Mouse (Mus musculus) C2C12 (cell line): Measurements from ENCODE around the gene Vwa5b1. TPM values are rescaled to one million over a fixed set of nuclear protein-coding genes. Genes with fewer than 3 reads are reported as not detected.

Source experiments
- H3K27me3 ChIP-seq: one replicate; pipeline ENCODE4 v1.6.1; 2011; ENCODE audit not compliant: control insufficient read depth, insufficient read depth, insufficient read length
- H3K36me3 ChIP-seq: one replicate; pipeline ENCODE4 v1.6.1; 2011; ENCODE audit not compliant: control insufficient read depth, insufficient read depth
- H3K4me3 ChIP-seq: one replicate; pipeline ENCODE4 v1.5.1; 2011; ENCODE audit warnings: mild to moderate bottlenecking, control low read depth; ENCODE audit not compliant: poor library complexity, insufficient read depth, severe bottlenecking
- H3K79me2 ChIP-seq: one replicate; pipeline ENCODE4 v1.6.1; 2011; ENCODE audit not compliant: control insufficient read depth, insufficient read depth
- H3K79me3 ChIP-seq: one replicate; pipeline ENCODE4 v1.6.1; 2011; ENCODE audit warnings: low read depth, control low read depth
- H3ac ChIP-seq: one replicate; pipeline ENCODE3; 2011; ENCODE audit warnings: low read depth; ENCODE audit not compliant: control insufficient read depth, insufficient read length
- CEBPB ChIP-seq: IDR thresholded peaks from one replicate; pipeline ENCODE4 v1.6.1; 2011; ENCODE audit warnings: low read depth, mild to moderate bottlenecking, control low read depth, moderate library complexity
- CTCF ChIP-seq: IDR thresholded peaks from one replicate; pipeline ENCODE4 v1.5.1; 2011; ENCODE audit not compliant: control insufficient read depth, insufficient read depth, insufficient read length
- FOSL1 ChIP-seq: IDR thresholded peaks from one replicate; pipeline ENCODE4 v1.8.0; 2011; ENCODE audit warnings: mild to moderate bottlenecking, low read length; ENCODE audit not compliant: poor library complexity, insufficient read depth, severe bottlenecking
- MAX ChIP-seq: IDR thresholded peaks from one replicate; pipeline ENCODE4 v1.6.1; 2011; ENCODE audit warnings: mild to moderate bottlenecking, control low read depth
- MYOD1 ChIP-seq: IDR thresholded peaks from one replicate; pipeline ENCODE4 v1.6.1; 2011; ENCODE audit warnings: low read depth; ENCODE audit not compliant: control insufficient read depth, insufficient read length
- MYOG ChIP-seq: IDR thresholded peaks from one replicate; pipeline ENCODE4 v1.6.1; 2011; ENCODE audit not compliant: control insufficient read depth, insufficient read length; ENCODE audit errors: extremely low read depth
- USF1 ChIP-seq: IDR thresholded peaks from one replicate; pipeline ENCODE4 v1.6.1; 2011; ENCODE audit warnings: low read depth, mild to moderate bottlenecking, control low read depth, moderate library complexity
- polyA plus RNA-seq: library from polyadenylated mRNA; unstranded; fragments of >200 nt; fragmentation: generic; extraction: Trizol; gene quantifications from one replicate; pipeline ENCODE4 v1.2.1, GENCODE M21; 2012; ENCODE audit warnings: missing spikeins

The Vwa5b1 gene
- polyA plus RNA-seq, 1 experiment = not detected

- no peak for TF ChIP-seq USF1
- TF ChIP-seq FOSL1 = no peak
- no peak for TF ChIP-seq CTCF
- TF ChIP-seq MYOD1 = no peak
- no peak for TF ChIP-seq MAX
- TF ChIP-seq CEBPB = no peak
- TF ChIP-seq MYOG = no peak
- Histone ChIP-seq H3K36me3 (no peaks in the 10 kb centered on the region), H3K79me2 (no peaks in the 10 kb centered on the region), H3K4me3 (no peak overlapping the region), H3K79me3 (no peaks in the 10 kb centered on the region), H3K27me3 (peaks cover 54% of the 10 kb centered on the region), H3ac (no peak overlapping the region)
Measured at GRCm38 (mm10) chr4:138670093-138670889, 34.6 kb upstream of the Vwa5b1 start.

- Histone ChIP-seq H3K79me3 (no peaks in the 10 kb centered on the region), H3ac (no peak overlapping the region), H3K79me2 (no peaks in the 10 kb centered on the region), H3K4me3 (no peak overlapping the region), H3K36me3 (no peaks in the 10 kb centered on the region), H3K27me3 (peaks cover 39% of the 10 kb centered on the region)
- TF ChIP-seq CTCF = no peak
- no peak for TF ChIP-seq MYOD1
Measured at GRCm38 (mm10) chr4:138666521-138666920, 30.8 kb upstream of the Vwa5b1 start.

- Histone ChIP-seq H3K79me3 (no peaks in the 10 kb centered on the region), H3K4me3 (no peak overlapping the region), H3K79me2 (no peaks in the 10 kb centered on the region), H3ac (no peak overlapping the region), H3K27me3 (peaks cover 3% of the 10 kb centered on the region), H3K36me3 (no peaks in the 10 kb centered on the region)
- TF ChIP-seq MYOG = no peak
- no peak for TF ChIP-seq MYOD1
- no peak for TF ChIP-seq CEBPB
- no peak for TF ChIP-seq FOSL1
- no peak for TF ChIP-seq CTCF
- TF ChIP-seq MAX = no peak
- no peak for TF ChIP-seq USF1
Measured at GRCm38 (mm10) chr4:138659936-138660602, 24.4 kb upstream of the Vwa5b1 start.

GRCm38 (mm10) chr4:138653056-138653455 lies 17.4 kb upstream of the Vwa5b1 start:
- H3ac ChIP-seq = no peak overlapping the region
- no peaks in the 10 kb centered on the region for H3K79me2 ChIP-seq
- no peaks in the 10 kb centered on the region for H3K27me3 ChIP-seq
- no peak for TF ChIP-seq FOSL1
- TF ChIP-seq MYOG = no peak
- TF ChIP-seq MAX = no peak
- no peak for TF ChIP-seq MYOD1
- no peak for TF ChIP-seq USF1
- no peak for TF ChIP-seq CTCF
- TF ChIP-seq CEBPB = no peak
- H3K36me3 ChIP-seq = no peaks in the 10 kb centered on the region
- H3K4me3 ChIP-seq = no peak overlapping the region
- no peaks in the 10 kb centered on the region for H3K79me3 ChIP-seq

- Histone ChIP-seq H3K79me2 (no peaks in the 10 kb centered on the region), H3K4me3 (no peak overlapping the region), H3K27me3 (no peaks in the 10 kb centered on the region), H3ac (no peak overlapping the region), H3K79me3 (no peaks in the 10 kb centered on the region), H3K36me3 (no peaks in the 10 kb centered on the region)
- TF ChIP-seq CTCF (no peak), MYOG (no peak), CEBPB (no peak), USF1 (no peak), MYOD1 (no peak), MAX (no peak), FOSL1 (no peak)
Measured at GRCm38 (mm10) chr4:138651881-138652280, 16.2 kb upstream of the Vwa5b1 start.
